In genomic region chr10:37151539-37152271, GRCm38 (mm10) we compare ENCODE assay signal across 21 mouse cellular contexts.
"Had no signal": no experiment of that assay in that cellular context is flagged by ENCODE, and none has a peak within 500 bp of the region (broad histone marks: within the 10 kb centered on the region; RNA-seq: fewer than 3 reads in every experiment).

No protein-coding gene starts in this region.

- H3K4me1 ChIP-seq: lung, embryonic 15.5 days; midbrain, embryonic 13.5 days; midbrain, embryonic 15.5 days; neural tube, embryonic 13.5 days; neural tube, embryonic 15.5 days had no signal

- H3K9me3 ChIP-seq: lung, embryonic 15.5 days; midbrain, embryonic 13.5 days; midbrain, embryonic 15.5 days; neural tube, embryonic 13.5 days; neural tube, embryonic 15.5 days had no signal

- H3K27me3 ChIP-seq: lung, embryonic 15.5 days; megakaryocyte, embryonic 14.5 days; midbrain, embryonic 13.5 days; midbrain, embryonic 15.5 days; neural tube, embryonic 13.5 days; neural tube, embryonic 15.5 days had no signal

- ATAC-seq: lung, postnatal 0 days; midbrain, embryonic 13.5 days; midbrain, embryonic 15.5 days had no signal

- H3K27ac ChIP-seq: lung, embryonic 15.5 days; macrophage; midbrain, embryonic 13.5 days; midbrain, embryonic 15.5 days; neural tube, embryonic 13.5 days; neural tube, embryonic 15.5 days had no signal

- H3K4me2 ChIP-seq: lung, embryonic 15.5 days; midbrain, embryonic 11.5 days; midbrain, embryonic 13.5 days; midbrain, embryonic 15.5 days; neural tube, embryonic 13.5 days; neural tube, embryonic 15.5 days had no signal

- DNase-seq: lung, adult 2 months; lung, postnatal 14 days; lung, postnatal 36 days; retina, postnatal 1 day; right cerebral cortex, adult 18-20 months; right cerebral cortex, postnatal 25 days; right cerebral cortex, postnatal 4 days; spleen, adult 18-20 months; thymus, adult 18-20 months; thymus, postnatal 14 days; thymus, postnatal 36 days had no signal

- H3K9ac ChIP-seq: lung, embryonic 15.5 days; midbrain, embryonic 13.5 days; midbrain, embryonic 15.5 days; neural tube, embryonic 13.5 days; neural tube, embryonic 15.5 days had no signal

- H3K4me3 ChIP-seq: lung, embryonic 15.5 days; megakaryocyte, embryonic 14.5 days; midbrain, embryonic 13.5 days; midbrain, embryonic 15.5 days; myocyte; neural tube, embryonic 13.5 days; neural tube, embryonic 15.5 days had no signal

- H3K36me3 ChIP-seq: lung, embryonic 15.5 days; midbrain, embryonic 13.5 days; midbrain, embryonic 15.5 days; neural tube, embryonic 13.5 days; neural tube, embryonic 15.5 days had no signal
